Mouse (Mus musculus): ENCODE measurements at regions not wholly inside any gene's neighbourhood (a gene's known extent, or its start where the extent isn't known, plus 50 kb on each side); places are given as distances from the start of the nearest gene placed in this dataset.

DNA sequence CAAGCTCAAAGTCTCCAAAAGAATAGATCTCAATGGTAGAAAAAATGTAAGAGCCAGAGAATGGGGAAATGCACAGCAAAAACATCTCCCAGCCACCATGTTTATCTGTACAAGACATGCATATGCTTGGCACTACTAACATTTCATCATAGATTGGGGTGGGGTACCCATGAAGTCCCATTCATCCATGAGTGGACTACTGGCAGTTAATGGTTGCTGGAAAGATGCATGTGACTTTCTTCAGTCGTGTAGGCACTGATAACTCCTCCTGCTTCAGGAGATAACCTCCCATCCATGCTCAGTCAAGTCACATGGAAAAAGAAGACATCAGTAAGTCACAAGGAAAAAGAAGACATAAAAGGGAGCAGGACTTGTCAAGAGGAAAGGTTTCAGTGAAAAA is 65.3 kb downstream of the Lpar4 start:
- DNase-seq (ENCODE audit: low spot score): no peak

DNA sequence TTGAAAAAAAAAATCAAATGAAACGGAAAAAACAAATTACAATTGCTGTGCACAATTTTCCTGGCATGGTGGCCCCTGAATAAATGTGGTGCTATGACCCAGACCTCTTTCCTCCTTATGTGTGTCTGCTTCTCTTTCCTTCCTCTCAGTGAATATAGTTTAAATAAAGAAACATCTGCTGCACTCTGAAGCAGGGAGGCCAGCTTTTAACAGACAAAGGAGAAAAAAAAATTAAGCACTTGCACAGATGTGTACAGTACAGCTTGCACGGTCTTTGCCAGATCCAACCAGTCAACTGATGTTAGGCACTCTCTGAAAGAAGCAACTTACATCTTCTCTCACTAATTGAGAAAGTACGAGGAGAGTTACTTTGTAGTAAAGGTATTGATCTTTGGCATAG is 66.4 kb downstream of the Lpar4 start:
- peak; percentile 16 for DNase-seq (ENCODE audit: low spot score)

DNA sequence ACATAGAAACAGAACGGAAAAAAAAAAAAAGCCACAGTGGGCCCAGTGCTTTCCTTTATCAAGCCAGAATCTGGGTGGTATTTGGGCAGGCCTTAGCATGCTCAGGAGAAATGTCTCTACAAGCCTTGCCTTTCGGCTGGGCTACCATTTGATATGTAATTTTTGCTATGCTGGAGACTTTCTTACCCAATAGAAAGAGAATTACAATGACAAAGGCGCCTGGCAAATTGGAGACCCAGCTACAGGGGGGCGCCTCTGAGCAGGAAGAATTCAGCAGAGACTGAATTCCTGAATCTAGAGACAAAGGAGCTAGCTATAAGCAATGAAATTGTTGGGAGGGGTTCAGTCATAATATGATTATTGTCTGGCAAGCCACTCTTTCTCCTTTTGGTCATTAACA is 67.4 kb downstream of the Lpar4 start:
- no peak for DNase-seq (ENCODE audit: low spot score)

DNA sequence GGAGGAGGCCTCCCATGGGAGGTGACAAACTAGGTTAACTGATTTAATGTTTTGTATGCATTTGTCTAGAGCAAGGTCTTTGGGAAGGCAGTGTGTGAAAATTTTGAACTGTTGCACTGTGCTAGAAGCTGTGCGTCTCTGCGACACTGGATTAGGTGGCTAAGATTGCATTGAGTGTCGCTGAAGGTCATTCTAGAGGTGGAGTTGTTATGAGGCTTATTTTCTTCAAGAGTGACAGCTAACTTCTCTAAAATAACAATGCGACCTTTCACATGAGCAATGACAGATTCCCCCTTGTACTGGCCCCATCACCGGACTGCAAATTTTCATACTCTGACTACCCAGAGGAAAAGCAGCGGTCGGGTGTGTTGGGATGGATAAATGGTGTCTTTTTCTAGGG is 83.8 kb upstream of the P2ry10 start:
- DNase-seq (ENCODE audit: low spot score): no peak

DNA sequence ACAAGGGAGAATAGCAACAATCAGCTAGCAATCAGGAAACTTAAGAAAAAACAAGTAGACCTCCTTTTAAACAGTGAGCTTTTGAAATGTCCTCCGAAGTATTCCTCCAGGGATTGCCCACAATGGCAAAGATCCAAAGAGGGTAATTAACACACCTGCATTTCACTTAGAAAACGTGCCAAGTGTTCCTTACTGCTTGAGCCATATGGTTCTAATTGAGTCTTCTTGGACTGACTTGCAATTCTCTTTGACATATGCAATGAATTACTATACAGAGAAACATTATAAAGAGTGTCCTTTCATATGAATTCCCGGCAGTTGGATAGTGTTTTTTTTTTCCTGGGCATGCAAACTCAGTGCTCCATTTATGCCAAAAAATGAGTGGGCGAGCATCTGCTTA is 79.3 kb upstream of the P2ry10 start:
- no peak for DNase-seq (ENCODE audit: low spot score)

DNA sequence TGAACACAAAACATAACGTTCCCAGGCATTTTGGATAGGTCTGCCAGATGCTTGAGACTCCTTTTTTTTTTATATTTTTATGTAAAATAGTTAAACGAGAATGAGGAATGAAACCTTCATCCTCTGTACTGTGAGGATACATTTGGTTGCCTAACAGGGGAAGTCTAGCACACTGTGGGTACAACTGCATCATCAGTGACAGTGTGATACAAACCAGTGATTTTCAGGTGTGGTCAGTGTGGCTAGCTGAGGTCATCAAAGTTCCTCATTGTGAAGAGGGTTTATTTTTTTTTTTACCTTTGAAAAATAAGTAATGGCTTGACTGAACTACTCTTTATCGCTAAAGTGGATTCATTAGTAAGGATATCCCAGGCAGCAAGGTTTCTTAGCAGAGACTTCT is 75.7 kb upstream of the P2ry10 start:
- no peak for DNase-seq (ENCODE audit: low spot score)

DNA sequence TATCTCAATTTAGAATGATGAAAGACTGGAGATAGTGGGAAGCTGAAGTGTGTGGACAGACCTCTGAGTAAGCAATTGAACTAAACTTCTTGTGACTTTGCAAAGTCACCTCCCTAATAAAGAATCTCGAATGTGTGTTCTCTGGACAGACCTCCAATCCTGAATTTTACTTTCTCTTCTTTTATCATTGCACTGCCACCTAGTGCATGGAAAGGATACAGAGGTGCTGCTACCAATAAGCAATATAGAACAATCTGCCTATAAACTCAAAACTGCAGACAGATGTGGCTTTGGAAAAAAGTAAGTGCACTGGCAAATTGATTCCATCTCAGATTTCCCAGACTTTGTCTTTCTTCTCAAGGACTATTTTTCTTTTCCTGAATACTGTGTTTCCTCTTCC is 73.0 kb upstream of the P2ry10 start:
- DNase-seq (ENCODE audit: low spot score): peak; percentile 30

DNA sequence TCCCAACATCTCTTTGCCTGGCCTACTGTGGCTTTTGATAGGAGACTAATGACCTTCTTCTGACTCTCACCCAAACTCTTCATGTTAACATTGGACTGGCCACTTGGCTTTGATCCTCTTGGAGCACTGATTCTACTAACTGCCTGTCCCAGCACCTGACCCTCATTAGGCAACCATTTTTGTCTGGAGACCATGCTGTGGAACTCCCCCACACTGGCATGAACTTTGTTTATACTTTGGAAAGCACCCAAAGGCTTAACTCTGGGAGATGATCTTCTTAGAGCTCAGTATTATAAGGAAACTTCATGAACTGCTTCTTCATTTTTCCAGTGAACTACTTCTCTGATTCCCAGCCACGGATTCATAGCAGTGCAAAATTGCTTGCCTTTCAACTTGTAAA is 56.6 kb upstream of the P2ry10 start:
- DNase-seq (ENCODE audit: low spot score): no peak

DNA sequence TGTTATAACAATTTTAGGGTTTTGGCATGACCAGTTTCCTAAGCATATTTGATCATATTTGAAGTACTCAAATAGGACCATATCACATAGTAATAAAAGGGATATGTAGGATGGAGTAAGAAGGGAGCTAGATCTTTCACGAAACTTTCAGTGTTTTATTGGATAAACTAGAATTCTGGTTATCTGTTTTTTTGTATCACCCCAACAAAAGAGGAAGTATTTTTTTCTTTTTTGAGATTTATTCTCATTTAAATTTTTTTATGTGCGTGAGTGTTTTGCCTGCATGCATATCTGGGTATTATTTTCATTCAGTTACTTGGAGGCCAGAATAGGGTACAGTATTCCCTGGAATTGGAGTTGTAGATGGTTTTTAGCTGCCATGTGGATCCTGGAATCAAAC is 50.3 kb upstream of the P2ry10 start:
- no peak for DNase-seq (ENCODE audit: low spot score)

All from thymus, postnatal 0 days (tissue).